Mouse (Mus musculus) MEL (cell line): ENCODE data around the gene Krtap16-1.

ENCODE experiments used
- BHLHE40 ChIP-seq: IDR thresholded peaks from 2 replicates; pipeline ENCODE4 v1.6.1; 2012; ENCODE audit warnings: low read depth, mild to moderate bottlenecking, inconsistent platforms, low read length, improper control_type of control experiment, borderline replicate concordance
- CHD1 ChIP-seq: IDR thresholded peaks from 2 replicates; pipeline ENCODE4 v1.6.1; 2012; ENCODE audit warnings: low read depth, mild to moderate bottlenecking, inconsistent platforms, low read length, improper control_type of control experiment
- CTCF ChIP-seq, 3 experiments: IDR thresholded peaks in 2 of 3; conservative IDR thresholded peaks in 1 of 3; 2 replicates each; pipeline ENCODE4 v1.5.1; 2011 to 2012; ENCODE audit warnings: low read length in 3 of 3, low read depth in 2 of 3, mild to moderate bottlenecking in 2 of 3, improper control_type of control experiment in 1 of 3, inconsistent platforms in 1 of 3, mixed read lengths in 1 of 3, moderate library complexity in 1 of 3; ENCODE audit not compliant: control insufficient read depth in 1 of 3, insufficient read depth in 1 of 3, poor library complexity in 1 of 3, severe bottlenecking in 1 of 3
- E2F4 ChIP-seq: IDR thresholded peaks from 2 replicates; pipeline ENCODE4 v1.6.1; 2011; ENCODE audit warnings: low read depth, low read length, improper control_type of control experiment, borderline replicate concordance
- EP300 ChIP-seq, 2 experiments: IDR thresholded peaks; 2 replicates each; pipeline ENCODE4 v1.6.1; 2011; ENCODE audit warnings: improper control_type of control experiment in 2 of 2, low read length in 2 of 2, low read depth in 1 of 2, mild to moderate bottlenecking in 1 of 2
- GABPA ChIP-seq: IDR thresholded peaks from 2 replicates; pipeline ENCODE4 v1.6.1; 2012; ENCODE audit warnings: low read depth, mild to moderate bottlenecking, inconsistent platforms, low read length, improper control_type of control experiment, moderate library complexity
- MAFK ChIP-seq: IDR thresholded peaks from 2 replicates; pipeline ENCODE4 v1.6.1; 2011; ENCODE audit warnings: low read depth, mild to moderate bottlenecking, low read length, improper control_type of control experiment, borderline replicate concordance
- POLR2A ChIP-seq, 2 experiments: IDR thresholded peaks; 2 replicates each; pipeline ENCODE4 v1.6.1; 2011 to 2012; ENCODE audit warnings: low read length in 2 of 2, mild to moderate bottlenecking in 2 of 2, control low read depth in 1 of 2, improper control_type of control experiment in 1 of 2, low read depth in 1 of 2, moderate library complexity in 1 of 2; ENCODE audit not compliant: control insufficient read depth in 1 of 2, insufficient read depth in 1 of 2, poor library complexity in 1 of 2
- TBP ChIP-seq: IDR thresholded peaks from 2 replicates; pipeline ENCODE4 v1.8.0; 2011; ENCODE audit warnings: low read depth, low read length, improper control_type of control experiment
- TCF12 ChIP-seq: IDR thresholded peaks from 2 replicates; pipeline ENCODE4 v1.6.1; 2014; ENCODE audit warnings: low read depth, mild to moderate bottlenecking, inconsistent platforms, low read length, improper control_type of control experiment, moderate library complexity
- ZNF384 ChIP-seq: IDR thresholded peaks from 2 replicates; pipeline ENCODE4 v1.6.1; 2012; ENCODE audit warnings: low read depth, mild to moderate bottlenecking, inconsistent platforms, low read length, improper control_type of control experiment

DNA sequence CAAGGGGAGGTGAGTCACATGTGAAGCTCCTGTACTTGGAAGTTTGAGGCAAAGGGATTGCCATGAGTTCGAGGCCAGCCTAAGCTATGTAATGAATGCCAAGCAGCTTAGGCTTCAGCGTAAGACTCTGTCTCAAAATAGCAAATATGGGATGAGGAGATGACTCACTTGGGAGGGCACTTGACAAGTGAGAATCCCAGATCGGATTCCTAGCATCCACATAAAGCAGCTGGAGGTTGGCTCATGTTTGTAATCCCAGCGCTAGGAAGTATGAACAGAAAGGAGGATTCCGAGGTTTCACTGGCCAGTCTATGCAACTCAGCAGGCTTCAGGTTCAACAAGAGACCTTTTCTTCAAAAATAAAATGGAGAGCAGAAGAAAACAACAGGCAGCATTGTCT, 35.0 kb upstream of the Krtap16-1 start:
- no peak for TF ChIP-seq CTCF (IDR thresholded peaks at IDR 0.05 in 2 of 3, conservative IDR thresholded peaks at IDR 0.05 in 1 of 3; ENCODE audit: control insufficient read depth in 1 of 3, insufficient read depth in 1 of 3, low read depth in 2 of 3, low read length in 3 of 3, poor library complexity in 1 of 3, severe bottlenecking in 1 of 3)
- TF ChIP-seq BHLHE40: no peak
- TF ChIP-seq EP300 (IDR thresholded peaks at IDR 0.05; ENCODE audit: low read depth in 1 of 2, low read length in 2 of 2): no peak
- no peak for TF ChIP-seq TBP
- no peak for TF ChIP-seq TCF12
- TF ChIP-seq CHD1: no peak
- TF ChIP-seq POLR2A (IDR thresholded peaks at IDR 0.05; ENCODE audit: control insufficient read depth in 1 of 2, insufficient read depth in 1 of 2, low read depth in 1 of 2, low read length in 2 of 2, poor library complexity in 1 of 2): no peak
- TF ChIP-seq ZNF384: no peak
- TF ChIP-seq MAFK: no peak
- no peak for TF ChIP-seq GABPA
- no peak for TF ChIP-seq E2F4
